Mouse (Mus musculus) heart, postnatal 0 days (tissue): ENCODE data around the gene Zfp316.

Source experiments
- CTCF ChIP-seq: IDR thresholded peaks from 2 replicates; pipeline ENCODE4 v1.5.1; 2016; ENCODE audit warnings: antibody characterized with exemption, control low read depth, low read depth
- EP300 ChIP-seq: IDR thresholded peaks from 2 replicates; pipeline ENCODE4 v1.6.1; 2016; ENCODE audit warnings: antibody characterized with exemption, low read depth

- TF ChIP-seq CTCF (no peak), EP300 (no peak)
Measured at GRCm38 (mm10) chr5:143244926-143245325, 24.9 kb downstream of the Zfp316 start.
